Mouse (Mus musculus): ENCODE results near the gene Ttll1. TPM values are rescaled to one million over a fixed set of nuclear protein-coding genes. Genes with fewer than 3 reads are reported as not detected.

Ttll1 gene
- polyA plus RNA-seq, 1 experiment: 8.3 TPM

GRCm38 (mm10) chr15:83535890-83536231 lies 25.2 kb upstream of the Ttll1 start:
- Histone ChIP-seq H3K27me3 (replicated peaks) (peaks cover 8% of the 10 kb centered on the region), H3K36me3 (replicated peaks; ENCODE audit: low read length) (peaks cover 3% of the 10 kb centered on the region), H3K4me1 (peaks cover 81% of the 10 kb centered on the region), H3K9me3 (peaks cover 4% of the 10 kb centered on the region), H3K4me3 (replicated peaks) (peak overlapping the region; percentile 82)
- TF ChIP-seq FLI1 (IDR thresholded peaks at IDR 0.05; ENCODE audit: low read length) (no peak), GATA1 (IDR thresholded peaks at IDR 0.05; ENCODE audit: borderline replicate concordance, low read length) (no peak)

- Histone ChIP-seq H3K4me3 (replicated peaks) (peak overlapping the region; percentile 82), H3K27me3 (replicated peaks) (peaks cover 14% of the 10 kb centered on the region), H3K9me3 (peaks cover 4% of the 10 kb centered on the region), H3K36me3 (replicated peaks; ENCODE audit: low read length) (peaks cover 3% of the 10 kb centered on the region), H3K4me1 (peaks cover 81% of the 10 kb centered on the region)
- no peak for TF ChIP-seq FLI1 (IDR thresholded peaks at IDR 0.05; ENCODE audit: low read length)
- TF ChIP-seq GATA1 (IDR thresholded peaks at IDR 0.05; ENCODE audit: borderline replicate concordance, low read length): no peak
Observed at GRCm38 (mm10) chr15:83534960-83535889, 24.5 kb upstream of the Ttll1 start.

GRCm38 (mm10) chr15:83532606-83533005 lies 21.9 kb upstream of the Ttll1 start:
- peaks cover 3% of the 10 kb centered on the region for H3K36me3 ChIP-seq (replicated peaks; ENCODE audit: low read length)
- no peak for TF ChIP-seq FLI1 (IDR thresholded peaks at IDR 0.05; ENCODE audit: low read length)
- TF ChIP-seq GATA1 (IDR thresholded peaks at IDR 0.05; ENCODE audit: borderline replicate concordance, low read length): no peak
- peaks cover 40% of the 10 kb centered on the region for H3K27me3 ChIP-seq (replicated peaks)
- peaks cover 4% of the 10 kb centered on the region for H3K9me3 ChIP-seq
- peaks cover 69% of the 10 kb centered on the region for H3K4me1 ChIP-seq
- no peak overlapping the region for H3K4me3 ChIP-seq (replicated peaks)

DNA sequence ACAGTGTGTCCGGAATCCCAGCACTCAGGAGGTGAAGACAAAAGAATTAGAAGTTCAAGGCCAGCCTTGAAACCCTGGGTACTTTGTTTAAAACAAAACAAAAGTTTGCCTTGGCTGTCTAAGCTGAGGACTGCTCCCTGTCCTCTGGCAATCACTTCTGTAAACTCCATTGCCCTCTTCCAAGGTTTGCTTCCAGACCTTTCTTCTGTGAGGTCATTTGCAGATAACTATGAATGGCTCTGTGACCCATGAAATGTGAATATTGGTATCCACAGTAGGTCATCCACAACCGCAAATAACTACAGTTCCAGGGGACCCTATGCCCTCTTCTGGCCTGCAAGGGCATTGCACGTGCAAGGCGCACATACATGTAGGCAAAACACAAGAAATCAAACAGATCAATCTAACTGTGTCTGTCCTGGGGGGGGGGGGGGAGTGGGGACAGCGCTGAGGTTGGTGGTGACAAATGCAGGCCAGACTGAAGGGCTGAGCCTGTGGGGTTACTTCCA lies 21.3 kb upstream of the Ttll1 start:
- peaks cover 72% of the 10 kb centered on the region for H3K4me1 ChIP-seq
- TF ChIP-seq GATA1 (IDR thresholded peaks at IDR 0.05; ENCODE audit: borderline replicate concordance, low read length) (no peak), FLI1 (IDR thresholded peaks at IDR 0.05; ENCODE audit: low read length) (no peak)
- peaks cover 4% of the 10 kb centered on the region for H3K9me3 ChIP-seq
- H3K27me3 ChIP-seq (replicated peaks): peaks cover 46% of the 10 kb centered on the region
- H3K4me3 ChIP-seq (replicated peaks): no peak overlapping the region
- peaks cover 3% of the 10 kb centered on the region for H3K36me3 ChIP-seq (replicated peaks; ENCODE audit: low read length)

DNA sequence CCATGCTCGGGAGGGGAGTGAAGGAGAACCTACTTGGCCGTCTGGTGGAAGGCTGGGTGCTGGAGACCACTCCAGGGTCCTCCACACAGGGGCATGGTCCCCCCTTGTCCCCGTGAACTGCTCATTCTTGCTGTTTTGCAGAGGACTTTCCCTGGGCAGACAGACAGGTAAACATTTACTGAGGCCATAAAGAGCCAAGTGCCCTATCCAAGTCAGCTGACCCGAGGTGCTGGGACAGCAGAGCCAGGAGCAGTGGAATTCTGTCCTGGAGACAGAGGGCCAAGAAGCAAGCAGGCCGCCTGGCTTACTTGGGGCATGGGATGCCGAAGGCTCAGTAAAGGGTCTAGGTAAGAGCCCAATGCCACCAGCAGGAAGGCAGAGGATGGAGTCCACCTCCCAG lies 20.0 kb upstream of the Ttll1 start:
- Histone ChIP-seq H3K9me3 (peaks cover 4% of the 10 kb centered on the region), H3K4me3 (replicated peaks) (no peak overlapping the region), H3K36me3 (replicated peaks; ENCODE audit: low read length) (peaks cover 3% of the 10 kb centered on the region), H3K27me3 (replicated peaks) (peaks cover 59% of the 10 kb centered on the region), H3K4me1 (peaks cover 72% of the 10 kb centered on the region)
- TF ChIP-seq GATA1 (IDR thresholded peaks at IDR 0.05; ENCODE audit: borderline replicate concordance, low read length): no peak
- no peak for TF ChIP-seq FLI1 (IDR thresholded peaks at IDR 0.05; ENCODE audit: low read length)

DNA sequence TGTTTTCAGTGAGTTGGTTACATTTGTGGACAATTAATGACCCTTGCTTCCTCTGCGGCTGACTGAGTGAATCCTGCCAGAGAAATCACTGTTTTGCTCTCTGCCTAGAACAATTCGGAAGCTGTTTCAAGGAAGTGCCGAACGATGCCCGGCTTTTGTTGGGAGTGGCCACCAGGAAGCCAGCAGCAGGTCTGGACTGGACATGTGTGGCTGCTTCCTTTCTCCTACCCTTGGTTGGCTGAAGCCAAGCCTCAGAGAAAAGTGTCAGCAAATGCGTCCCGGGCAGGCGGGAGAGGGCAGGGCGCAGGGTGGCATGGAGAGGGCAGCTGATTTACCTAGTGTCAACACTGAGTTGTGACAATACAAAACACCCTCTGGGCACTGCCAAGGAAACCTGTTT lies 19.5 kb upstream of the Ttll1 start:
- TF ChIP-seq GATA1 (IDR thresholded peaks at IDR 0.05; ENCODE audit: borderline replicate concordance, low read length) (no peak), FLI1 (IDR thresholded peaks at IDR 0.05; ENCODE audit: low read length) (no peak)

GRCm38 (mm10) chr15:83529765-83530164 lies 19.1 kb upstream of the Ttll1 start:
- Histone ChIP-seq H3K27me3 (replicated peaks) (peaks cover 69% of the 10 kb centered on the region), H3K36me3 (replicated peaks; ENCODE audit: low read length) (peaks cover 1% of the 10 kb centered on the region), H3K4me1 (peaks cover 70% of the 10 kb centered on the region), H3K9me3 (peaks cover 4% of the 10 kb centered on the region), H3K4me3 (replicated peaks) (no peak overlapping the region)
- no peak for TF ChIP-seq GATA1 (IDR thresholded peaks at IDR 0.05; ENCODE audit: borderline replicate concordance, low read length)
- TF ChIP-seq FLI1 (IDR thresholded peaks at IDR 0.05; ENCODE audit: low read length): no peak

More for the DNA sequence above, 19.5 kb upstream of the Ttll1 start:
- peaks cover 72% of the 10 kb centered on the region for H3K4me1 ChIP-seq
- peaks cover 3% of the 10 kb centered on the region for H3K36me3 ChIP-seq (replicated peaks; ENCODE audit: low read length)
- H3K4me3 ChIP-seq (replicated peaks): no peak overlapping the region
- peaks cover 64% of the 10 kb centered on the region for H3K27me3 ChIP-seq (replicated peaks)
- peaks cover 4% of the 10 kb centered on the region for H3K9me3 ChIP-seq

DNA sequence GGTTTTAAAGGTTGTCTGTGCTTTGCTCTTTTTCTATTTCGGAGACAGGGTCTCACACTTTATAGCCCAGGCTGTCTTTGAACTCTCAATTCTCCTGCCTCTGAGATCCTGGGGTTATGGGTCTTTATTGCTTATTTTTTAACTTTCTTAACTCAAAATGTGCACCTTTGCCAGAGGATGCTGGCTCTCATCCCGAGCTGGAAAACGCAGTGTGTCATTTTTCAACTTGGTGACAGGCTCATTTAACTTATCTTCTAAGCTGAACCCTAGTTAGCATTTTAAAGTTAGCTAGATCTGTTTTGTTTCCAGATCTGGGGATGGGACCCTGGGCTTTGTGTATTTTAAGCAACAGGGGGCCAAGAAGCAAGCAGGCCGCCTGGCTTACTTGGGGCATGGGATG lies 18.2 kb upstream of the Ttll1 start:
- peaks cover 70% of the 10 kb centered on the region for H3K4me1 ChIP-seq
- peaks cover 77% of the 10 kb centered on the region for H3K27me3 ChIP-seq (replicated peaks)

DNA sequence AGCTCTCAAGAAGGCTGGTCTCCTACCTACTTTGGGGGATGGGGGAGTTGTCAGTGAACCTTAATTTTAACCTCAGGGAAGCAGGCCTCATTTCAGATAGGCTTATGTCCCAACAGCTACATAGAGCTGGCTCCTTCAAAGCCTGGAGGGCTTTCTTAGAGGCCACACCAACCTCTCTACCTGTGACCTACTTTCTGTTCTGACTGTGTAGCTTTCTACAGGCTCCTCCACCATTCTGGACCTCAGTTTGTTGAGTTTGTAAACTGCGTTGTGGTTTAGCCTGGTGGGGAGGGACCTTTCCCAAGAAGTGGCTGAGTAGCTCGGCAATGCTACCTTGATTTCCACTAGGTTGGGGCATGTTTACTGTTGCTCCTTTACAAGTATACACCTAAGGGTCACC lies 17.1 kb upstream of the Ttll1 start:
- peak overlapping the region; percentile 93 for H3K4me3 ChIP-seq (replicated peaks)
- H3K9me3 ChIP-seq: peaks cover 4% of the 10 kb centered on the region
- peaks cover 86% of the 10 kb centered on the region for H3K27me3 ChIP-seq (replicated peaks)
- TF ChIP-seq GATA1 (IDR thresholded peaks at IDR 0.05; ENCODE audit: borderline replicate concordance, low read length): no peak
- peaks cover 67% of the 10 kb centered on the region for H3K4me1 ChIP-seq
- no peaks in the 10 kb centered on the region for H3K36me3 ChIP-seq (replicated peaks; ENCODE audit: low read length)

More for the DNA sequence above, 18.2 kb upstream of the Ttll1 start:
- H3K9me3 ChIP-seq: peaks cover 4% of the 10 kb centered on the region
- no peaks in the 10 kb centered on the region for H3K36me3 ChIP-seq (replicated peaks; ENCODE audit: low read length)
- TF ChIP-seq FLI1 (IDR thresholded peaks at IDR 0.05; ENCODE audit: low read length): no peak
- no peak for TF ChIP-seq GATA1 (IDR thresholded peaks at IDR 0.05; ENCODE audit: borderline replicate concordance, low read length)
- H3K4me3 ChIP-seq (replicated peaks): no peak overlapping the region

DNA sequence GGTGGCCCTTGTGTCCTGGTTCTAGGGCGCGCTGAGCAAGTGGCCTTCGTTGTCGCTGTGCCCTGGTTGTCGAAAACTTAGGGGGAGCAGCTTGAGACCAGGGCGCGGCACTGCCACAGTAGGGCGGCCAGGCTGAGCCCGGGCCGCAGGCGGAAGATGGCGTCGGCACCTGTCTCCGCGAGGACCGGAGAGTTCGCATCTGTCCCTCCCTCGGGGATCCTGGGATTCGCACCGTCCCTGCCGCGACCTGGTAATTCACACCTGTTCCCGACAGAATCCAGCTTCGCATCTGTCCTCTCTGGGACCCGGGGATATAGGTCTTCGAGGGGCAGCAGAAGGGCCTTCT lies 16.4 kb upstream of the Ttll1 start:
- H3K4me1 ChIP-seq: peaks cover 69% of the 10 kb centered on the region
- peaks cover 1% of the 10 kb centered on the region for H3K9me3 ChIP-seq
- peak overlapping the region; percentile 93 for H3K4me3 ChIP-seq (replicated peaks)
- no peak for TF ChIP-seq FLI1 (IDR thresholded peaks at IDR 0.05; ENCODE audit: low read length)
- H3K27me3 ChIP-seq (replicated peaks): peaks cover 86% of the 10 kb centered on the region
- no peaks in the 10 kb centered on the region for H3K36me3 ChIP-seq (replicated peaks; ENCODE audit: low read length)
